Mouse (Mus musculus): ENCODE measurements around the gene Tmem94.

GRCm38 (mm10) chr11:115826487-115826886, 61.3 kb downstream of the Tmem94 start:
- TF ChIP-seq POLR2A (IDR thresholded peaks at IDR 0.05; ENCODE audit: borderline replicate concordance, low read depth, low read length), result no peak
- no peak for TF ChIP-seq CTCF (IDR thresholded peaks at IDR 0.05; ENCODE audit: low read depth, low read length)

Data from bone marrow macrophage, adult 2 months (primary cell).